Mouse (Mus musculus) small intestine, adult 2 months (tissue): ENCODE measurements around the gene Cmtm7.

Experiments used
- CTCF ChIP-seq: fragments of 200-500 bp; IDR thresholded peaks from 2 replicates; pipeline ENCODE4 v1.5.1; 2012; ENCODE audit warnings: low read depth, mild to moderate bottlenecking, control low read depth, inconsistent platforms, low read length, moderate library complexity, mixed read lengths; ENCODE audit not compliant: insufficient replicate concordance, insufficient read length; ENCODE audit errors: extremely low read depth
- POLR2A ChIP-seq: fragments of 200-500 bp; IDR thresholded peaks from 2 replicates; pipeline ENCODE4 v1.6.1; 2012; ENCODE audit warnings: low read depth, mild to moderate bottlenecking, control low read depth, inconsistent platforms, low read length, moderate library complexity

- TF ChIP-seq CTCF (no peak), POLR2A (no peak)
These were observed 49.6 kb downstream of the Cmtm7 start for GRCm38 (mm10) chr9:114731871-114732682.
